Mouse (Mus musculus): ENCODE results near the gene Nrxn2.
A peak's percentile ranks its signal among the peaks of the same experiment; 100 is the strongest.

- TF ChIP-seq CTCF (IDR thresholded peaks at IDR 0.05; ENCODE audit: insufficient read depth, low read length) (0 out of 2 replicates have a peak, but pooled peaks have one; percentile 2), POLR2A (IDR thresholded peaks at IDR 0.05; ENCODE audit: borderline replicate concordance, extremely low read depth, low read depth, low read length) (no peak)
Measured at GRCm38 (mm10) chr19:6466945-6467344, 48.4 kb downstream of the Nrxn2 start.

All from lung, adult 2 months (tissue).